Mouse (Mus musculus) bone marrow, adult 2 months (tissue): ENCODE data around the gene Wdr5.
A peak's percentile ranks its signal among the peaks of the same experiment; 100 is the strongest.

ENCODE experiments used
- CTCF ChIP-seq: fragments of 200-500 bp; IDR thresholded peaks from 2 replicates; pipeline ENCODE4 v1.5.1; 2011; ENCODE audit warnings: low read length, control low read depth; ENCODE audit not compliant: control insufficient read depth, insufficient read depth
- POLR2A ChIP-seq: fragments of 200-500 bp; IDR thresholded peaks from 2 replicates; pipeline ENCODE4 v1.6.1; 2011; ENCODE audit warnings: low read depth, mild to moderate bottlenecking, control low read depth, low read length, borderline replicate concordance; ENCODE audit not compliant: control insufficient read depth

GRCm38 (mm10) chr2:27514639-27515328, at the start of gene Wdr5:
- TF ChIP-seq POLR2A (peak; percentile 62; the same call in 1 of the 2 replicates), CTCF (peak; percentile 35)
